Mouse (Mus musculus) CH12.LX (cell line): ENCODE data around the gene Tspan15. TPM values are rescaled to one million over a fixed set of nuclear protein-coding genes. Genes with fewer than 3 reads are reported as not detected.

Source experiments
- DNase-seq: peaks from one replicate; pipeline ENCODE4 v3.0.0-alpha.2; 2013; ENCODE audit errors: extremely low read depth
- H3K27ac ChIP-seq: 2 replicates; pipeline ENCODE4 v1.5.1; 2012; ENCODE audit warnings: low read depth, mild to moderate bottlenecking, control low read depth, moderate library complexity; ENCODE audit not compliant: insufficient read depth
- H3K27me3 ChIP-seq: replicated peaks from 2 replicates; pipeline ENCODE3; 2012; ENCODE audit warnings: inconsistent platforms
- H3K36me3 ChIP-seq, 2 experiments: replicated peaks in 1 of 2; 2 replicates each; pipeline versions ENCODE3 to v1.6.1; 2012; ENCODE audit warnings: inconsistent platforms in 1 of 2, low read length in 1 of 2, mild to moderate bottlenecking in 1 of 2, mixed read lengths in 1 of 2, moderate library complexity in 1 of 2; ENCODE audit not compliant: control insufficient read depth in 1 of 2, insufficient read depth in 1 of 2
- H3K4me1 ChIP-seq, 2 experiments: 2 replicates each; pipeline ENCODE4 v1.6.1; 2012; ENCODE audit warnings: inconsistent platforms in 1 of 2, moderate library complexity in 1 of 2; ENCODE audit not compliant: insufficient read depth in 2 of 2, control insufficient read depth in 1 of 2
- H3K4me2 ChIP-seq: 2 replicates; pipeline ENCODE4 v1.6.1; 2012; ENCODE audit warnings: low read depth, mild to moderate bottlenecking, control low read depth; ENCODE audit not compliant: poor library complexity, insufficient read depth, severe bottlenecking
- H3K4me3 ChIP-seq, 3 experiments: fragments of 150-350 bp in 1 of 3; sonication (generic) in 1 of 3; replicated peaks in 1 of 3; 2 replicates each; pipeline versions ENCODE3 to v1.5.1; 2011 to 2012; ENCODE audit warnings: low read depth in 2 of 3, low read length in 2 of 3, mild to moderate bottlenecking in 2 of 3, moderate library complexity in 2 of 3, control low read depth in 1 of 3, improper control_type of control experiment in 1 of 3, inconsistent platforms in 1 of 3, mixed read lengths in 1 of 3; ENCODE audit not compliant: poor library complexity in 1 of 3
- H3K79me2 ChIP-seq: replicated peaks from 2 replicates; pipeline ENCODE4 v1.6.1; 2012; ENCODE audit warnings: mild to moderate bottlenecking, moderate library complexity; ENCODE audit not compliant: control insufficient read depth, poor library complexity, insufficient read depth, severe bottlenecking; ENCODE audit errors: extremely low read depth
- H3K9ac ChIP-seq: 2 replicates; pipeline ENCODE4 v1.6.1; 2012; ENCODE audit warnings: low read depth, mild to moderate bottlenecking, control low read depth, moderate library complexity; ENCODE audit not compliant: insufficient read depth
- H3K9me3 ChIP-seq: replicated peaks from 2 replicates; pipeline ENCODE3; 2012; ENCODE audit warnings: low read length, inconsistent platforms, mixed read lengths
- BHLHE40 ChIP-seq: IDR thresholded peaks from 2 replicates; pipeline ENCODE4 v1.6.1; 2011; ENCODE audit warnings: mild to moderate bottlenecking, low read depth, low read length, improper control_type of control experiment
- CHD1 ChIP-seq: IDR thresholded peaks from 2 replicates; pipeline ENCODE4 v1.6.1; 2012; ENCODE audit warnings: low read depth, low read length, improper control_type of control experiment, inconsistent platforms
- CHD2 ChIP-seq: IDR thresholded peaks from 2 replicates; pipeline ENCODE4 v1.6.1; 2011; ENCODE audit warnings: low read length, improper control_type of control experiment
- CTCF ChIP-seq, 2 experiments: IDR thresholded peaks in 1 of 2; conservative IDR thresholded peaks in 1 of 2; 2 replicates each; pipeline ENCODE4 v1.5.1; 2011 to 2012; ENCODE audit warnings: low read depth in 2 of 2, low read length in 2 of 2, improper control_type of control experiment in 1 of 2, inconsistent platforms in 1 of 2, mild to moderate bottlenecking in 1 of 2, moderate library complexity in 1 of 2
- E2F4 ChIP-seq: IDR thresholded peaks from 2 replicates; pipeline ENCODE4 v1.6.1; 2011; ENCODE audit warnings: low read depth, low read length, improper control_type of control experiment; ENCODE audit not compliant: insufficient replicate concordance
- EP300 ChIP-seq: IDR thresholded peaks from 2 replicates; pipeline ENCODE4 v1.6.1; 2011; ENCODE audit warnings: low read length, improper control_type of control experiment
- GABPA ChIP-seq: IDR thresholded peaks from 2 replicates; pipeline ENCODE4 v1.6.1; 2012; ENCODE audit warnings: low read depth, low read length, improper control_type of control experiment, inconsistent platforms; ENCODE audit not compliant: insufficient replicate concordance
- HCFC1 ChIP-seq: IDR thresholded peaks from 2 replicates; pipeline ENCODE4 v1.6.1; 2012; ENCODE audit warnings: low read depth, mild to moderate bottlenecking, inconsistent platforms, low read length, improper control_type of control experiment
- IRF4 ChIP-seq: IDR thresholded peaks from 2 replicates; pipeline ENCODE4 v1.6.1; 2014; ENCODE audit warnings: low read depth, mild to moderate bottlenecking, inconsistent platforms, low read length, improper control_type of control experiment
- JUN ChIP-seq: IDR thresholded peaks from 2 replicates; pipeline ENCODE4 v1.6.1; 2011; ENCODE audit warnings: low read depth, mild to moderate bottlenecking, low read length, improper control_type of control experiment, moderate library complexity; ENCODE audit not compliant: insufficient read depth
- KAT2A ChIP-seq: IDR thresholded peaks from 2 replicates; pipeline ENCODE4 v1.6.1; 2012; ENCODE audit warnings: low read length, improper control_type of control experiment, inconsistent platforms; ENCODE audit not compliant: insufficient replicate concordance
- MAX ChIP-seq: IDR thresholded peaks from 2 replicates; pipeline ENCODE4 v1.6.1; 2011; ENCODE audit warnings: low read length, improper control_type of control experiment
- MXI1 ChIP-seq: IDR thresholded peaks from 2 replicates; pipeline ENCODE4 v1.6.1; 2011; ENCODE audit warnings: mild to moderate bottlenecking, low read depth, low read length, improper control_type of control experiment
- MYC ChIP-seq: IDR thresholded peaks from 2 replicates; pipeline ENCODE4 v1.6.1; 2011; ENCODE audit warnings: low read depth, mild to moderate bottlenecking, improper control_type of control experiment, low read length
- NRF1 ChIP-seq: IDR thresholded peaks from 2 replicates; pipeline ENCODE4 v1.6.1; 2014; ENCODE audit warnings: low read depth, mild to moderate bottlenecking, inconsistent platforms, low read length, improper control_type of control experiment, moderate library complexity
- POLR2AphosphoS2 ChIP-seq: IDR thresholded peaks from 2 replicates; pipeline ENCODE4 v1.6.1; 2011; ENCODE audit warnings: low read depth, low read length, improper control_type of control experiment
- RAD21 ChIP-seq: IDR thresholded peaks from 2 replicates; pipeline ENCODE4 v1.6.1; 2011; ENCODE audit warnings: low read depth, mild to moderate bottlenecking, low read length, improper control_type of control experiment, moderate library complexity
- RCOR1 ChIP-seq: conservative IDR thresholded peaks from 2 replicates; pipeline ENCODE4 v1.6.1; 2012; ENCODE audit warnings: low read depth, mild to moderate bottlenecking, inconsistent platforms, low read length, improper control_type of control experiment
- SMC3 ChIP-seq: IDR thresholded peaks from 2 replicates; pipeline ENCODE4 v1.6.1; 2011; ENCODE audit warnings: low read depth, low read length, improper control_type of control experiment
- TBP ChIP-seq: conservative IDR thresholded peaks from 2 replicates; pipeline ENCODE4 v1.6.1; 2011; ENCODE audit warnings: low read depth, low read length, improper control_type of control experiment
- TCF12 ChIP-seq: IDR thresholded peaks from 2 replicates; pipeline ENCODE4 v1.6.1; 2014; ENCODE audit warnings: low read depth, mild to moderate bottlenecking, inconsistent platforms, low read length, improper control_type of control experiment
- USF1 ChIP-seq: IDR thresholded peaks from 2 replicates; pipeline ENCODE4 v1.6.1; 2014; ENCODE audit warnings: low read depth, mild to moderate bottlenecking, inconsistent platforms, low read length, improper control_type of control experiment
- USF2 ChIP-seq: conservative IDR thresholded peaks from 2 replicates; pipeline ENCODE4 v1.6.1; 2011; ENCODE audit warnings: low read depth, low read length, improper control_type of control experiment
- ZC3H11A ChIP-seq: IDR thresholded peaks from 2 replicates; pipeline ENCODE4 v1.6.1; 2012; ENCODE audit warnings: low read depth, mild to moderate bottlenecking, inconsistent platforms, low read length, improper control_type of control experiment
- dilution Hi-C: fragments of 300-500 bp; cut with MboI; formaldehyde crosslinking; loops from 2 replicates; pipeline ENCODE4 v1.14.3; 2020; ENCODE audit warnings: low sequenced_read_pairs; ENCODE audit not compliant: extremely low pct_unique_long_range_greater_than_20kb, extremely low pct_ligation_motif_present
- in situ Hi-C: fragments of 300-500 bp; cut with MboI; formaldehyde crosslinking; loops from 3 replicates; pipeline ENCODE4 v1.14.3; 2019; ENCODE audit warnings: low sequenced_read_pairs, low pct_ligation_motif_present, low pct_unique_long_range_greater_than_20kb, mixed read lengths
- polyA plus RNA-seq: library from polyadenylated mRNA; unstranded; fragments of >175 nt; gene quantifications from 2 replicates; pipeline ENCODE4 v1.2.1, GENCODE M21; 2012; ENCODE audit warnings: low read depth; ENCODE audit not compliant: insufficient read length
- total RNA-seq, 2 experiments: library from RNA; depleted of rRNA; stranded (reverse); fragments of 300-350 nt in 1 of 2; fragments of >200 nt in 1 of 2; gene quantifications; 2 replicates each; pipeline ENCODE4 v1.2.3; 2012 to 2014

The Tspan15 gene
- total and polyA plus RNA-seq, 3 experiments, result 0.12 to 0.30 TPM; not detected in 1

DNA sequence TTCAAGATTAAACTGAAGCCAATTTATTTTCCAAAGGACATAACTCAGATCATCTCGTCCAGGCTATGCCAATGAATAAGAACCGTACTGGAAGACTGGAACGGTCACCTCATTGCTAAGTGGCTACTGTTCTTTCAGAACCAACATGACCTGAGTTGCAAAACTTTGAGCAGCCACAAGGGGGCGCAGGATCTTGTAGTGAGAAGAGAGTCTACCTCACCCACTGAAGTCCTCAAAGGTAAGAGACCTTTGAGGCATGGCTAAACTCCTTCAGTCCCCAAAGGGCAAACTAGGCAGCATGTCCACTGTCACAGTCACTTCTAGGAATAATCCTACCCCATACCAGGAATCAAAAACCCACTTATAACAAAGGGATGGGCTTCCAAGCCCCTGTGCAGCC lies 44.2 kb upstream of the Tspan15 start:
- TF ChIP-seq CTCF (conservative IDR thresholded peaks at IDR 0.05 in 1 of 2, IDR thresholded peaks at IDR 0.05 in 1 of 2; ENCODE audit: low read depth in 2 of 2, low read length in 2 of 2) (peak; percentile 89 to 92), RAD21 (peak; percentile 74), SMC3 (peak; percentile 96), IRF4 (no peak), ZC3H11A (no peak)
- dilution Hi-C loops, result no loop called here
- peak; percentile 83 for DNase-seq
- Histone ChIP-seq H3K79me2 (no peaks in the 10 kb centered on the region), H3K4me1 (peaks cover 8 to 24% of the 10 kb centered on the region in 2 experiments), H3K4me3 (no peak overlapping the region), H3K27me3 (no peaks in the 10 kb centered on the region), H3K9me3 (no peaks in the 10 kb centered on the region), H3K27ac (no peak overlapping the region), H3K36me3 (peaks cover 6 to 70% of the 10 kb centered on the region in 2 experiments), H3K4me2 (no peak overlapping the region), H3K9ac (no peak overlapping the region)
- in situ Hi-C loops, result no loop called here

GRCm38 (mm10) chr10:62269278-62269677 lies 38.2 kb upstream of the Tspan15 start:
- Histone ChIP-seq H3K4me2 (no peak overlapping the region), H3K36me3 (peaks cover 14 to 59% of the 10 kb centered on the region in 2 experiments), H3K27me3 (no peaks in the 10 kb centered on the region), H3K4me3 (no peak overlapping the region), H3K79me2 (no peaks in the 10 kb centered on the region), H3K4me1 (peaks cover 3 to 14% of the 10 kb centered on the region in 2 experiments; a peak in 3 of 4 replicates), H3K9ac (no peak overlapping the region), H3K27ac (no peak overlapping the region), H3K9me3 (no peaks in the 10 kb centered on the region)
- TF ChIP-seq MXI1, result no peak
- no peak for TF ChIP-seq RAD21
- no peak for TF ChIP-seq BHLHE40
- TF ChIP-seq SMC3, result no peak
- TF ChIP-seq NRF1, result no peak
- TF ChIP-seq MAX, result no peak
- TF ChIP-seq JUN, result no peak
- TF ChIP-seq TCF12, result no peak
- no peak for TF ChIP-seq GABPA
- TF ChIP-seq EP300, result no peak
- no peak for TF ChIP-seq ZC3H11A
- TF ChIP-seq USF1, result no peak
- TF ChIP-seq POLR2AphosphoS2, result no peak
- in situ Hi-C loops, result no loop called here
- dilution Hi-C loops, result no loop called here
- DNase-seq, result no peak

DNA sequence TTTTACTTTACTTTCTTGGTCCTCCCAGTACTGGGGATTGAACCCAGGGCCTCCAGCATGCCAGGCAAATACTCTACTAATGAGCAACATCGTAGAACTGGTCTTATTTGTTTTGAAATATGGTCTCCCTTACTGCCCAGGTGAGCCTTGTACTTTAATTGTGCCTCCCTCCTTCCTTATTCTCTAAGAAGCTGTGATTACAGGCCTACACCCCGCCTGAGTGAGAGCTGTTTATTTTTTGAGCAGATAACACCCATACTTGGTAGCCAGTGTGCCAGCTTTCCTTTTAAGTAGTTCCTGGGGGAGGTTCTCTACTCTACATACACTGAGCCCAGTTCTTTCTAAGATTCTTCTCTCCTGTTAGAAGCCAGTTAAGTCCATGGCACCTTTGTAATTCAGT lies 33.2 kb upstream of the Tspan15 start:
- Histone ChIP-seq H3K27me3 (no peaks in the 10 kb centered on the region), H3K9me3 (no peaks in the 10 kb centered on the region), H3K9ac (no peak overlapping the region), H3K79me2 (no peaks in the 10 kb centered on the region), H3K4me3 (no peak overlapping the region), H3K36me3 (peaks cover 3 to 12% of the 10 kb centered on the region in 2 experiments), H3K4me1 (peaks cover 13 to 44% of the 10 kb centered on the region in 2 experiments), H3K4me2 (no peak overlapping the region), H3K27ac (no peak overlapping the region)
- no peak for DNase-seq
- dilution Hi-C loops (no loop called here), in situ Hi-C loops (no loop called here)
- TF ChIP-seq TCF12 (no peak), USF2 (no peak), SMC3 (no peak), KAT2A (no peak), BHLHE40 (no peak), MAX (no peak), RCOR1 (no peak), CHD2 (no peak), EP300 (no peak), GABPA (no peak), POLR2AphosphoS2 (no peak), CHD1 (no peak), E2F4 (no peak), MYC (no peak), TBP (no peak), CTCF (conservative IDR thresholded peaks at IDR 0.05 in 1 of 2, IDR thresholded peaks at IDR 0.05 in 1 of 2; ENCODE audit: low read depth in 2 of 2, low read length in 2 of 2) (no peak), HCFC1 (no peak)
